Mouse (Mus musculus) heart, postnatal 0 days (tissue): Measurements from ENCODE around the gene Rgs6.

Source experiments
- CTCF ChIP-seq: IDR thresholded peaks from 2 replicates; pipeline ENCODE4 v1.5.1; 2016; ENCODE audit warnings: antibody characterized with exemption, control low read depth, low read depth
- EP300 ChIP-seq: IDR thresholded peaks from 2 replicates; pipeline ENCODE4 v1.6.1; 2016; ENCODE audit warnings: antibody characterized with exemption, low read depth

DNA sequence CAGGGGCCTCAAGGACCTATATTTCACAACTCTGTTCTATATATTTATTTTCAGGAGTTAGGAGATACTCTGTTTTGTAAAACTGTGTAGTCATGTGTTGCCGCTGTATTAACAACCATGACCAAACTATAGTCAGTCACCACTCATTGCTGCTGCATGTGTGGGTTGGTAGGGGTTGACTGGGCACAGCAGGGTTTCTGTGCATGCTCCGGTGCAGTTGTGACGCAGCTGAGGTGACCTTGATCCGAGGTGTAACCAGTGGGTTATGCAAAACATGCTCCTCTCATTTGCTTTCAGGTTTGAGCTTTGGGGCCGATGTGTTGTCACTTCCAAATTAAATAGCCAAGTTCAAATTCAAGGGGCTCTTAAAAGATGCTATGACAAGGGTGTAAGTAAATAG, 193.3 kb downstream of the Rgs6 start:
- TF ChIP-seq EP300 (no peak), CTCF (no peak)
